9 mouse cellular contexts compared by ENCODE assay signal in the genomic region with DNA sequence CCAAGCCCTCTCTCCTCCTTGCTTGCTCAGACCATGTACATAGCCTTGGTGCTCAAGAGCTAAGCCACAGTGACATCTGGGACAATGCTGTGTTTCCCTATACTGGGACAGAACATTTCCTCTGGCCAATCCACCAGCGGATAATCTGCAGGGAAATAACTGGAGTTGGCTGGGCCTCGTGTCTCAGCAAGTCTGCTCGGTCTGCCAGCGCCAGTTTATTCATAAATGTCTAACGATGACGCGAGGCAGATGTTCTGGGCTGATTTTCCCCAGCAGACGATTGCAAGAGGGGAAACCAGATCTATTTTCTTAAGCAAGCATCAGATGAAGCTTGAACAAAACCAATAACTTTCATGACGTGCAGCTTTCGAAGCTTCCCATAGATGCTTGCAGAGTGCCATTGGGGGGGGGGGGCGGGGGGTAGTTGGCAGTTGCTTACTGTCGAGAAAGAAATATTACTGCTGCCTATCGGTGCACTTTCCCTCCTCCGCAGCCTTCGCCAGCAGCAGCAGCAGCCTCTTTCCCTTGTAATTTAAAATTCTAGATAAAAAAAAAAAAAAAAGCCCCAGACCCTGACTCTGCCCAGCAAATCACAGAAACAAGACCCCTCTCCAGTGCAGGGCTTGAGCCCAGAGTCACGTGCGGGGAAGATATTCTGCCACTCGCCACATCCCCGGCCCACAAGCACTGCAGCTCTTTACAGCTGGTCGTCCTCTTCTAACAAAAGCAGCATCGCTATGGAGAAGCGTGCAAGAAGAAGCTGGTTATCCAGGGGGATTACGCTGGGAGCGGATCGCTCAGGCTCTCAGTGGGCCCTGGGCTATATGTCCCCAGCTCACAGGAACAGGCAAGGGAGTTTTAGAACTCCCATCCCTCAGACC. TPM values are rescaled to one million over a fixed set of nuclear protein-coding genes. Genes with fewer than 3 reads are reported as not detected.
DNase-seq lines count a peak whose midpoint lies in the region; ATAC-seq lines count a peak whose summit lies in the region.
"Had no signal": no experiment of that assay in that cellular context is flagged by ENCODE, and none has a peak within 500 bp of the region (broad histone marks: within the 10 kb centered on the region; RNA-seq: fewer than 3 reads in every experiment).

No protein-coding gene starts in this region.

- H3K27me3 ChIP-seq in intestine, embryonic 15.5 days (replicated peaks) = no peaks in the 10 kb centered on the region
- H3K27me3 ChIP-seq: Patski had no signal

- no peaks in the 10 kb centered on the region for H3K36me3 ChIP-seq in intestine, embryonic 15.5 days

- no peaks in the 10 kb centered on the region for H3K9me3 ChIP-seq in intestine, embryonic 15.5 days

- peak overlapping the region; percentile 34 for H3K4me2 ChIP-seq in intestine, embryonic 15.5 days (replicated peaks)

- H3K9ac ChIP-seq in intestine, embryonic 15.5 days = no peak overlapping the region

- peak; percentile 51 for ATAC-seq in intestine, embryonic 15.5 days
- ATAC-seq: Patski had no signal

- peaks cover 16% of the 10 kb centered on the region for H3K4me1 ChIP-seq in intestine, embryonic 15.5 days (replicated peaks)

- intact Hi-C loops in left cerebral cortex, postnatal 10 days (cut with DNase I) = loop anchor here (5.0 kb wide), 1 partner anchor 44 kb away; a partner anchor contains a TSS

- H3K27ac ChIP-seq in intestine, embryonic 15.5 days = peak overlapping the region; percentile 68

- no peak overlapping the region for H3K4me3 ChIP-seq in intestine, embryonic 15.5 days (replicated peaks)

- WGBS in intestine, embryonic 15.5 days = 33% methylated on average over 25 of the region's 25 CpGs

- peak; percentile 33 to 36 for DNase-seq in left cerebral cortex, postnatal 10 days (ENCODE audit: extremely low spot score in 1 of 2, low spot score in 2 of 2)
- no peak for DNase-seq in left cerebral cortex, adult 11 months (ENCODE audit: low spot score)
- DNase-seq in forelimb bud, embryonic 11.5 days (ENCODE audit: low read depth, low spot score) = peak; percentile 42
- DNase-seq in lung, postnatal 25 days (ENCODE audit: low spot score) = peak; percentile 23
- DNase-seq in urinary bladder, postnatal 4 days (ENCODE audit: low spot score in 2 of 2) = peak; percentile 44 to 69
- no peak for DNase-seq in c-Kit-positive CD71-positive TER-119-positive erythroid progenitor cells, embryonic 14.5 days (ENCODE audit: low spot score)
- DNase-seq in spleen, adult 18-20 months = no peak

RNA-seq across cellular contexts. Expression of a gene that starts 43.6 kb away (rescaled TPM):
- 10 to 100 TPM; 33.1 to 33.8 TPM for total RNA-seq in left cerebral cortex, postnatal 10 days (2021)
- polyA plus RNA-seq in intestine, embryonic 15.5 days (2015; fragmentation: Nextera tagmentation; extraction: Ambion mirVana) = 0.57 and 0.67 TPM in 2 replicates
- polyA plus RNA-seq: Patski had no signal

Comparison
In these comparisons a context has a peak if more than half of its experiments do, and no peak if none do; other contexts are left out.
1. DNase-seq: peak in left cerebral cortex, postnatal 10 days (2 of 2), forelimb bud, embryonic 11.5 days (single experiment), lung, postnatal 25 days (single experiment) and urinary bladder, postnatal 4 days (2 of 2); none in left cerebral cortex, adult 11 months (single experiment), c-Kit-positive CD71-positive TER-119-positive erythroid progenitor cells, embryonic 14.5 days (single experiment) and spleen, adult 18-20 months (0 of 2).